Mouse (Mus musculus) layer of hippocampus, adult 2 months (tissue): ENCODE data around the gene Ces1e. TPM values are rescaled to one million over a fixed set of nuclear protein-coding genes. Genes with fewer than 3 reads are reported as not detected.
"Not testable (repeated sequence)": the region's sequence is repeated elsewhere in the genome, so short reads cannot be mapped to it uniquely, and the experiment has no call there.

ENCODE experiments used
- DNase-seq, 2 experiments: peaks; one replicate each; pipeline ENCODE4 v3.0.0; 2022; ENCODE audit warnings: low spot score in 2 of 2
- H3K27ac ChIP-seq: fragments of 200-600 bp; 2 replicates; pipeline ENCODE4 v1.8.1; 2022
- H3K4me3 ChIP-seq: fragments of 200-600 bp; 2 replicates; pipeline ENCODE4 v1.8.1; 2022; ENCODE audit warnings: mild to moderate bottlenecking
- CTCF ChIP-seq: fragments of 200-600 bp; conservative IDR thresholded peaks from 2 replicates; pipeline ENCODE4 v1.8.1; 2022; ENCODE audit warnings: antibody characterized with exemption, mild to moderate bottlenecking, moderate library complexity
- total RNA-seq, 2 experiments: library from RNA; stranded (reverse); gene quantifications; 2 replicates each; pipeline ENCODE4 v1.2.3; 2021

The Ces1e gene
- total RNA-seq, 2 experiments from 2014 or later: not detected

- TF ChIP-seq CTCF: no peak
- Histone ChIP-seq H3K27ac (no peak overlapping the region), H3K4me3 (no peak overlapping the region)
- no peak for DNase-seq
Observed at GRCm38 (mm10) chr8:93221896-93222295, 7.5 kb downstream of the Ces1e start.

GRCm38 (mm10) chr8:93217867-93218266 is 11.6 kb downstream of the Ces1e start:
- no peak for DNase-seq
- Histone ChIP-seq H3K27ac (no peak overlapping the region), H3K4me3 (no peak overlapping the region)
- TF ChIP-seq CTCF: peak; percentile 76

GRCm38 (mm10) chr8:93217375-93217774 is 12.0 kb downstream of the Ces1e start:
- DNase-seq: no peak
- Histone ChIP-seq H3K27ac (no peak overlapping the region), H3K4me3 (no peak overlapping the region)
- TF ChIP-seq CTCF: no peak

- TF ChIP-seq CTCF: no peak
- H3K4me3 ChIP-seq: no peak overlapping the region
Observed at GRCm38 (mm10) chr8:93211091-93211490, 18.3 kb downstream of the Ces1e start.

GRCm38 (mm10) chr8:93199146-93199545 is 30.3 kb downstream of the Ces1e start:
- H3K27ac ChIP-seq, H3K4me3 ChIP-seq, DNase-seq: not testable (repeated sequence)

More at GRCm38 (mm10) chr8:93211091-93211490, 18.3 kb downstream of the Ces1e start:
- no peak overlapping the region for H3K27ac ChIP-seq
- no peak for DNase-seq

GRCm38 (mm10) chr8:93197685-93198525 is 31.5 kb downstream of the Ces1e start, which contains the start of gene Ces1d:
Gene Ces1d (minus strand): TSS chr8:93197838.
- DNase-seq: no peak
- no peak for TF ChIP-seq CTCF
- H3K4me3 ChIP-seq: no peak within 1 kb of the TSS
- no peak within 1 kb of the TSS for H3K27ac ChIP-seq

GRCm38 (mm10) chr8:93196436-93196835 is 33.0 kb downstream of the Ces1e start:
- no peak for DNase-seq
- TF ChIP-seq CTCF: no peak
- Histone ChIP-seq H3K4me3 (no peak overlapping the region), H3K27ac (no peak overlapping the region)

- no peak for DNase-seq
- Histone ChIP-seq H3K27ac (no peak overlapping the region), H3K4me3 (no peak overlapping the region)
- no peak for TF ChIP-seq CTCF
Observed at GRCm38 (mm10) chr8:93180581-93181129, 48.8 kb downstream of the Ces1e start.

GRCm38 (mm10) chr8:93176593-93176992 is 52.8 kb downstream of the Ces1e start:
- no peak for DNase-seq
- Histone ChIP-seq H3K4me3 (no peak overlapping the region), H3K27ac (no peak overlapping the region)
- no peak for TF ChIP-seq CTCF

- TF ChIP-seq CTCF: no peak
- DNase-seq: no peak
- H3K27ac ChIP-seq: no peak overlapping the region
- no peak overlapping the region for H3K4me3 ChIP-seq
Observed at GRCm38 (mm10) chr8:93174554-93174953, 54.9 kb downstream of the Ces1e start.

GRCm38 (mm10) chr8:93171846-93172590 is 57.4 kb downstream of the Ces1e start:
- DNase-seq: no peak
- Histone ChIP-seq H3K4me3 (no peak overlapping the region), H3K27ac (no peak overlapping the region)
- TF ChIP-seq CTCF: no peak

GRCm38 (mm10) chr8:93163363-93163762 is 66.1 kb downstream of the Ces1e start:
- DNase-seq: no peak
- TF ChIP-seq CTCF: no peak
- no peak overlapping the region for H3K4me3 ChIP-seq
- H3K27ac ChIP-seq: no peak overlapping the region

- no peak overlapping the region for H3K27ac ChIP-seq
- TF ChIP-seq CTCF: no peak
- H3K4me3 ChIP-seq: no peak overlapping the region
- DNase-seq: no peak
Observed at GRCm38 (mm10) chr8:93151401-93151800, 78.0 kb downstream of the Ces1e start.

Other genes with a start within 250 kb of the Ces1e start
- gene Ces1a, start 181.4 kb downstream of the Ces1e start, total RNA-seq: not detected
- gene Ces1b, start 149.6 kb downstream of the Ces1e start, total RNA-seq: not detected
- not detected for gene Ces1c, start 98.3 kb downstream of the Ces1e start, total RNA-seq
- gene Ces1d, start 31.8 kb downstream of the Ces1e start, total RNA-seq: under 1 TPM; 0.49 to 0.76 TPM
- gene Ces1f, start 50.1 kb upstream of the Ces1e start, total RNA-seq: not detected
- not detected for gene Ces1g, start 107.7 kb upstream of the Ces1e start, total RNA-seq
- not detected for gene Ces1h, start 150.1 kb upstream of the Ces1e start, total RNA-seq